Mouse (Mus musculus): ENCODE data around the gene Akap6.

The Akap6 gene

DNA sequence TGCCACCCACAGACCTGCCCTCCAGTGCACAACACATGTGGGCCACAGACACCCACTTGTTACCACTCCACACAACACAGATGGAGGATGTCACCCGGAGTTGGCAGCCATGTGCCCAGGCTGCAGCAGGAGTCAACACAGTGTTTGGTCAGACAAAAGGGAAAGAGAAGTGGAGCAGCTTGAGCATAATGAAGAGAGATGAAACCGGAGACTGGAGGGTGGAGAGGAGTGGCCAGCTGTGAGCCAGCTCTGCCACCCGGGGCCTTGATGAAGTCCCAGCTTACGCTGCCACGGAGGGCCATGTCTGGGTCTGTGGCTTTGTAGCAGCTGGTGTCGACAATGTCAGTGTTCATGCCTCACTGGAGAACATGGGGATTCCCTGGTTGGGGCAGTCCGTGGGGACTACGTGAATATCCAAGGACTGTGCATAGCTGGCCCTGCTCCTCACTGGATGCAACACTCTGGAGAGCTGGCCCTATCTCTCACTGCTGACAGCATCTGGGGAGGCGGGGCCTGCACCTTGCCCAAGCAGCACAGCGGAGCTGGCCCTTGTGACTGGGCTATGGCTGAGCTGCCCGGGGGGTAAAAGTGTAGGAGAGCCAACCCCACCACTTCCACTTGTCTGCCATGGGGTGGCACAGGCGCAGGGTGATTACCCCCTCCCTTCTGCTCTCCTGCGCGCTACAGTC, 148.8 kb downstream of the Akap6 start:
- DNase-seq (ENCODE audit: low read depth, low spot score): no peak

DNA sequence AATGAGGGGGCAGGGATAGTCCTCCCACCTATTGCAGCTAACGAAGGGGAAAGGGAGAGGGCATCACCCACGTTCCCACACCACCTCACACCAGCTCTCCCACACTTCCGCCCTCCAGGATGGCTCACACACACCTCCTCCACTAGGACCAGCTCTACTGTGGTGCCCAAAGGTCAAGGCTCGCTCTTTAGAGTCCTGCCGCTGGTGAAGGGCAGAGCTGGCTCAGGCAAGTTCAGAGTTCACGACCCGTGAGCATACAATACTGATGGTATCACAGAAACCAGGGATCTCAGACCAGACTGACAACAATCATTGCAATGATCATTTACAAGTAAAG, 149.3 kb downstream of the Akap6 start:
- DNase-seq (ENCODE audit: low read depth, low spot score): no peak

DNA sequence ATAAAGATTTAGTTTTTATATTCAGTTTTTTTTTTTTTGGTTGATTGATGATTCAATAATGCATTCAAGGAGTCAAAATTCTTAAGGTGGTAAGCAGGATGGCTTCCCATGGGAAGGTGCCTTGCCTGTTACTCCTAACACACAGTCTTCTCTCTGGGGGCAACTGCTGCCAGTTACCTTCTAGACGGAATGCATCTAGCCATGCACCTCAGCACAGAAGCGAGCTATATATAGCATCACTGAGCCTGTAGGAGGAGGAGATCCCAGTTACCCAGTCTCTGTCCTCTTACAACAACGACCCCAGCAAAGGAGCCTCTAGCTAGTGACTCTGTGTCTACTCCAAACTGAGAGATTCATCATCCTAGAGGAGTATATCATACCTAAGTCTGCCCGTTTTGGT, 150.1 kb downstream of the Akap6 start:
- no peak for DNase-seq (ENCODE audit: low read depth, low spot score)

DNA sequence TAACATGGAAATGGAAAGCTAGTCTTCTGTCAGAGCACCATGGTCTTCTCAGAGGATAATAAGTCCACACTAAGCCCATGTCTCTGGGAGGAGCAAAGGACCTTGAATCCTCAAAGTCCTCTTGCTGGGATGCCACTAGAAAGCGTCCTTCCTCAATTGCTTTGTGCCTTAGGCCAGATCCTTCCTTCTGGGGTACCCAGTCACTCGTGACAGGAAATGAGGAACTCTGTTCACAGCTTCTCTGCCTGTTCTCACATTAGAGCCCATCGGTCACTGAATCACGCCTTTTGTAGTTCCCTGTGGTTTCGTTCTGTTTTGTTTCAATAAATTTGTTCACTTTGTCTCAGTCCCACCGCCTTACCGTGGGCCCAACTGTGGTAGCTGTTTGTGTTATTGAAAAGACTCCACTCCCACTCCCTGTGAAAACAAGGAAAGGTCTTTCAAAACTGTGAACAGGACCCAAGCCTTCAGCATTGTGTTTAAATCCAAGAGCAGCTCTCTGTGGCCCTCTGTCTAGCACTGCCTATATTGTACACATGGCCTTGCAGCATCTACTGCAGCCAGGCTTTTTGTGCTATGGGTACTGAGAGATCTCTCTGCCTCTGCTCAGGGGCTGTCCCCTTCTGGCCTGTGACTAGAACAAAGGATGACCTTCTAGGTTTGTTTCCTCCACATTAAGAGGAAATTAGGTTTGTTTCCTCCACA, 151.3 kb downstream of the Akap6 start:
- DNase-seq (ENCODE audit: low read depth, low spot score): no peak

DNA sequence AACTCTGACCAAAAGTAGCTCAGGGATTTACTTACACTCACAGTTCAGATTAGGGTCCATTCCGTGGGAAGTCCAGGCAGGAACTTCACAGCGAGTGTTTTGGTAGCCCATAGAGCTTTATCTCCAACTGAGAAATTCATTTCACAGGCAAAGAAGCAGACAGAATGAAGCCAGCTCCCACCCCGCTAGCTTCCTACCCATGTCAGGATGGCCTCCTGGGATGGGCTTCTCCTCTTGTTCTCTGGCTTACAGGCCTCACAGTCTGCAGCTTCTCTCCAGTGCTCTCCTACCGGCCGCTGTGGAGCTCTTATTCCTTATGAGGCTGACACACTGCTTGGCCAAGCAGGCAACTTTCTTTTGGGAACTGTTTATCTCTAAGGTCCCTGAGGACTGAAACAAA, 152.0 kb downstream of the Akap6 start:
- no peak for DNase-seq (ENCODE audit: low read depth, low spot score)

DNA sequence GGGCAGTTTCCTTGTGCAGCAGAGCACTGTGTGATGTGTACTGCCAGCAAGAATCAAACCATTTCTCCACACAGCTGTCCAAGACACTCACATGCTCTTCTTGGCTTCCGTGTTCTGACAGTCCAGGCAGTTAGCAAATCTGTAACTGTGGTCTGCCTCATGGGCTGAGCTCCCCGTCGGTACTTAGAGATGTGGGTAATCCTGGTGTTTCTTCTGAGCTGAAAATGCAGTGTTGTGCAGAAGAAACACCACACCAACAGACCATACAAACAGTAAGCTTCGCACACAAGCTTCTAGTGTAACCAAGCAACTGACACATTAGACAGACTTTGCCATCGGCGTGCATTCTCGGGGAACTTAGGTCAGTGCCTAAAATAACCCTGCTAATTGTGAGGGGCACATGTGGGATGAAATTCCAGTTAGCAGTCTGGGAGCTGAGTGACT, 155.1 kb downstream of the Akap6 start:
- no peak for DNase-seq (ENCODE audit: low read depth, low spot score)

DNA sequence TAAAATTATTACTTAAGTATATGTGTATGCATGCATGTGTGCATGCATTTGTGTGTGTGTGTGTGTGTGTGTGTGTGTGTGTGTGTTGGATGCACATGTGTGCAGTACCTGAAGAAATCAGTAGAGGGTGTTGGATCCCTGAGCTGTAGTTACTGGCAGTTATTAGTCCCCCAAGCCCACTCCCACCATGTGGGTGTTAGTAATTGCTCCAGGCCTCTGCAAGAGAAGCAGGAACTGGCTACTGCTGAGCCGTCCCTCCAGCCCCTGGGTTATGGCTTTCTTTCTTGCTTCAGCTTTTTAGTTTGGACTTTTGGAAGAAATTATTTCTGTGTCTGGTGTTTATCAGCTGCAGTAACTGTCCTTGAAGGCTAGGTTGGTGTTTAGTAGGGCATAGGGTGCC, 156.9 kb downstream of the Akap6 start:
- DNase-seq (ENCODE audit: low read depth, low spot score): no peak

DNA sequence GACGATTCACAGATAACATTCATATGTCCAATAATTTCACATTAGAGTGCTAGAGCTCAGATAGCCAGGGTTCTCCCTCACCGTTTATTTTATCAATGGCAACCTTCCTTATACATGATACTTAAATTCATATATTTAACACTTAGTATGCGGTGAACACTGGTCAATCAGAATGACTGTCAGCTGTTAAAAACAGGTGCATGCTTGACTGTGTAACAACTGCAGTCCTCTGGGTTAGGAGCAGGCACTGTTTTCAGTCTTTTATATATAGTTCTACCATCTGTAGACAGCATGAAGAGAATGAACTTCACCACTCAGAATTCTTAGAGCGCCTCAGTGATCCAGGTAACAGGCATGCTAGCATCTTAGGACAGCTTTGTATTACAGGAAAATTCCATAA, 158.1 kb downstream of the Akap6 start:
- no peak for DNase-seq (ENCODE audit: low read depth, low spot score)

DNA sequence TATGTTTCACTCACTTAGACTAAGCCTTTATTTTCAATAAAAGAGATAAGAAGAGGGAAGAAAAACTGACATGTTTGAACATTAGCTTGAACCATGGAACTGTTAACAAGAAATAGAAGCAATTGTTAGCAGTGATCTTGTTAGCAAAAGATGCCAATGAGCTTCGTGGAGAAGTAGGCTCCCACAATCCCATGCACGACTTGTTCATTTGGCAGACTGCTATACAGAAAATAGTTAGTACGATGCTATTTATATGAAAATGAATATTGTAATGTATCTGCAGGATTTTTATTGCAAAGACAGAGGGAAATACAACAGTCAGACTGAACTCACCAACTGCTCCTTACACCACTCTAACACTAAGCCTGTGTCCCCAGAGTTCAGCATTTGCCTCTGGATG, 162.7 kb downstream of the Akap6 start:
- DNase-seq (ENCODE audit: low read depth, low spot score): no peak

DNA sequence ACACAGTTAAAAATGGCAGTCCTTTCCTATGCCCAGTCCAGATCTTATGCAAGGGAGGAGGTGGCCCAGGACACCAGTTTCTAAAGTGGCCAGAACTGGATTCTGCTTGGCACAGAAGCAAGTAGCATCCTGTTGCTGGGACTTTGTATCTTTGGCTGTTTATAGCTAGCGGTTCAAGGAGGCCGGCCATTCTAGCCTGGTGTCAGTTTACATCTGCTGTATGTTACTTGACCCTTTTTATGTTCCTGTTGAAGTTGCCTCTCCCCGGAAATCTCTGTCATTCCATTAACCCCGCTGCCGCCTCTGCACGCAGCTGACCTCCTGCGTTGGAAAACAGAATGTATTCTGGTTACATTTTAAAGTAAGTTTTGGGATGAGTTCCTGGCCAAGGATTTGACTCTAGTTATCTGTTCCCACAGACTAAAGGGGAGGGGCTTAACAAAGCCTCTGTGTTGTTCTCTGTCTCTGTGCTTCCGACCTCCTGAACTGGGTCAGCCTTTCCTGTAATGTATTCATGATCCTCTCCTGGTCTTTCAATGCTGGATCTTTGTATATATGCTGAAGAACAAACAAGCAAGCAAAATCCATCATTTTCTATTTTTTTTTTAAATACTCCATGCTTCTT, 168.9 kb downstream of the Akap6 start:
- DNase-seq (ENCODE audit: low read depth, low spot score): no peak

DNA sequence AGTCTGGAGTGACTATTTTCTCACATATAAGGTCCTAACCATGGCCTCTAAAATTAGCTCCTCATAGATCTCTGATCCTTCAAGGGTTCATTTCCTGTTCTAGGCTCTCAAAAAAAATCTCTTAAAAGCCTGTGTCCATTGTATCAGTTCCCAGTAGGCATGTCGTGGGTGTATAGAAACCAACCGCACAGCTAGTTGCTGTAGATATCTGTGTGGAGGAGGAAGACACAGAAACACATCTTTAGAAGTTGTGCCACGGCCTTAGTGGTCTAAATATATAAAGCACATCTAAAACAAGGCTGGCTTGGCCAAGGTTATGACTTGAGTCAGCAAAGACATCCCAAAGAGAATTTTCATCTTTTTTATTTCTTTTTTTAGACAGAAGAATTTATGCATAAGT, 172.4 kb downstream of the Akap6 start:
- DNase-seq (ENCODE audit: low read depth, low spot score): no peak

DNA sequence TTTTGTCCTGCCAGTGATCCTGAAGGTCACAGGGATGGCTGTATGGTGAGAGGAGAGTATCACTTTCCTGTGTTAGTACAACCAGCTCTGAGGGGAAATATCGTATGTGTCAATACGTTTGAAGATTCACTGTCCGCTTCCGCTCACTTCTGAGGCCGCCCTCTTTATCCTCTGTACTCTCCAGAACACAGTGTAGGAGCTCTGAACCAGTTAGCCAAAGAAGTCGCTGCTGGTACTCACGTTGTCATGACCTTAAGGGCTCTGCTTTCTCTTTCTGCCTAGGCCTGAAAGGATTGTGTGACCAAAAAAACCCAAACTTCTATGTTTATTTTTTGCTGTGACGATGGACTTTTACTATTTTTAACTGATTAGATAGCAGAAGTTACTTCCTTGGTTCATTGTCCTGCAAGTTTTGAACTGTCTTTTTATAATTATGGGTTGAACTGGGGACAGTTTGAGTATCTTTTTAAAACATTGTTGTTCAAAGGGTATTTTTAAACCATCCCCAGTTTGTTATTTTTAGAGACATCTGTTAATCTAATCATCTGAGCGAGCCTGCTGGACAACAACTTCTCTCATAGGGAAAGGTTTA, 175.2 kb downstream of the Akap6 start:
- DNase-seq (ENCODE audit: low read depth, low spot score): no peak

DNA sequence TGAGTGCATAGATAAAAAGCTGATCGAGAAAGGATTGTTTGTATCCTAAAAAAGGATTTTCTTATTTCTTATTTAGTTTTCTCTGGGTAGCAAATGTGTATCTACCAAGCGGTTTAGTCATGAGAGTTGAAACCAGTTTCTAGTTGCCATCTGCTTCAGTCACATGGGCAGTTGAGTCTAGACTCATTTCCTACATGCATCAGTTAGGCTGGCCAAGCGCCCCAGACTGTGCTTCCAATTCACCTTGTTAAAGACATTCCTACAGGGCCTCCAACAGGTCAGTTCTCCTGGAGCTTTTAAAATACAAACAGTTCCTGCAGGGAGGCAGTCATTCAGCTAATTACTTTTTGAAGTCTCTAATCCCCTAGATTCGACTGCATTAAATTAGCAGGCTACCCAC, 176.9 kb downstream of the Akap6 start:
- DNase-seq (ENCODE audit: low read depth, low spot score): no peak

DNA sequence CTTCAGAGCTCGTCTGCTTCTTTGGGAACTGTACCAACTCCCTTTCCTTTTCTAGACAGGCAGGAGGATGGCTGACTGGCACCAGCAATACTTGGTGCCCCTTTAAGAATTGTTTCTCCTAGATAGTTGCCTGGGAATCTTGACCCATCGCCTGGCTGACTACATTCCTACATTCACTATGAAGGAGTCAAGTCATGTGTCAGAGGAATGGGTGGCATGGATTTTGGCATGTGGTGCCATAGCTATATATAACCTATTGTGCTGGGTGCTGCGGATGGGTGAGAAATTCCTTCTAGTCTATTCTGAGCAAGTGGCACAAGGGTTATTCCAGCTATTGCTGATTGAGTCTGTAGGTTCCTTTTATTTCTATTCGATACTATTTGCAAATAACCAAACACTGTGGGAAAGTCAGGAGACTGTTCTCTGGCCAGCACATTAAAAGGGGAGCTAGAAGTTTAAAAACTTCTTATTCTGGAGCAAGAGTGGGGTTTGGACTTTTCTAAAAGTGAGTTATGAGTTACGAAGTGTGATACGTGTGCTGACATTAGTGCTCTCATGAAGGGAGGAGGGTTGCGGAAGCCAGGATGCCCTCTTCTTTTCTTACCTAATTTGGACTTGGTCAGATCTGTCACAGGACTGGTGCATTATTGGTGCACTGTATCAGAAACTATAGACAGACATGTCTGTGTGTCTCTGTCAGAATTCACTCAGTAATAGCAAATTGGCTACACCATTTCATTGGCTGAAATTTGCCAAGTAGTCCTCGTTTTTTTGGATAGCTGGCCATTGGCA, 178.0 kb downstream of the Akap6 start:
- no peak for DNase-seq (ENCODE audit: low read depth, low spot score)

DNA sequence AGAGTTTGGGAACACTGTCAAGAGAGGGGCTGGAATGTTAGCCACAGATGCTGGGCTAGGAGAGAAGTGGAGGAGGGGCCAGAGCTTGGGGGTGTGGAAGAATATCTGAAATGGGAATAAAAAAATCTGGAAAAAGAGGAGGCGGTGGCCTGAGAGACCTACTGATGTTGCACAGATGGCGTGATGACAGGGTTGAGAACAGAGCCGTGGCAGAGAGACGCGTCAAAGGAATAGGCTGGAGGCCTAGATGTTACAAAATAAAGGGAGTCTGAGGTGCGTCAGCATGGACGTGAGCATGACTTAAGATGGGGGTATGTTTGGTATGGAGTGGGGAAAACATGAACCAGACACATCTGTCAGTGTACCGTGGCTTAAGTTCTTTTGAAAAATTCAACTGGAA, 180.1 kb downstream of the Akap6 start:
- DNase-seq (ENCODE audit: low read depth, low spot score): no peak

DNA sequence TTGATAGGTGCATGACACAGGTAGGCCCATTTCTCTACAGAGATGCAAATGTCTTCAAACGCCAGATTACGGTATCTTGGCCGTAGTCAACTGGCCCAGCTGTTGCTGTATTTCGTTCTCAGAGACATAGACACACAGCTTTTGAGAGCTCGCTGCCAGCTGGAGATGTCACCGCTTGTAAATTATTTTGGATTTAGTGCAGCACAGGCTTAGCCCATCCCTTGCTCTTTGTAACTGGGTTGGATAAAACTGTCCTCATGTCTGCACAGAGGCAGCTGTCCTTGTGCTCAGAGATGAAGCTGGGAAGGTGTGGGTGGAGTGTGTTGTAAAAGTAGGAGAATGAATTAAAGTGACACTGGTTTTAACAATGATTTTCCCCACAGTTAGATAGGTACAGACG, 193.3 kb downstream of the Akap6 start:
- DNase-seq (ENCODE audit: low read depth, low spot score): no peak

DNA sequence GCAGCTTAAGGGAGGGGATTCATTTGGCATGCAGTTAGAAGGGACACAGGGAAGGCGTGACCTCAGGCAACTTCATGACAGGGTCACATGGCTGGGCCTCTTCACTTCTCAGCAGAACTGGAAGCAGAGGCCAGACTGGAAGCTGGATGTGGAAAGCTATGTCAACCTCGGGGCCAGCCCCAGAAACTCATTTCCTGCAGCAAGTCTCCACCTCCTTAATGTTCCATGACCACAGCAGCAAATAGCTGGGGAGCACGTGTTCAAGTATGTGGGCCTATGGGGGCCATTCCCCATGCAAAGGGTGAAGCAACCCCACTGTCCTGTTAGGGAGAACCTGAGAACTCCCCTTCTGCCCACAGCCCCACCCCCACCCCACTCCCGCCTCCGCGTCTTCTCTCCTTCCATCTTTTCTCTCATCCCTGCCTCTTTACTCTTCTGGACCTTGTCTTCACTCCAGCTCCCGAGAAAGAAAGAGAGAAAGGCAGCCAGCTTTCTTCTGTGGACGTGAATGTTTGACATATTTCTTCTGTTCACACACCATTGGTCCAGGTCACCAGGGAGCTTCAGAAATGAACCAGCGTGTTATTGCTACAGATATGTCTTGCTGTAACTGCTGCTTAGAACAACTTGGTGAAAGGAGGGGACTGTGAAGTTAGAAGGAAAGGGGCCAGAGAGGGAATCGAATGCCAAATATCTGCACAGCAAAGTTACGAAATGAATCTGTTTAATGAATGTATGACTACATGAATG, 194.6 kb downstream of the Akap6 start:
- DNase-seq (ENCODE audit: low read depth, low spot score): no peak

DNA sequence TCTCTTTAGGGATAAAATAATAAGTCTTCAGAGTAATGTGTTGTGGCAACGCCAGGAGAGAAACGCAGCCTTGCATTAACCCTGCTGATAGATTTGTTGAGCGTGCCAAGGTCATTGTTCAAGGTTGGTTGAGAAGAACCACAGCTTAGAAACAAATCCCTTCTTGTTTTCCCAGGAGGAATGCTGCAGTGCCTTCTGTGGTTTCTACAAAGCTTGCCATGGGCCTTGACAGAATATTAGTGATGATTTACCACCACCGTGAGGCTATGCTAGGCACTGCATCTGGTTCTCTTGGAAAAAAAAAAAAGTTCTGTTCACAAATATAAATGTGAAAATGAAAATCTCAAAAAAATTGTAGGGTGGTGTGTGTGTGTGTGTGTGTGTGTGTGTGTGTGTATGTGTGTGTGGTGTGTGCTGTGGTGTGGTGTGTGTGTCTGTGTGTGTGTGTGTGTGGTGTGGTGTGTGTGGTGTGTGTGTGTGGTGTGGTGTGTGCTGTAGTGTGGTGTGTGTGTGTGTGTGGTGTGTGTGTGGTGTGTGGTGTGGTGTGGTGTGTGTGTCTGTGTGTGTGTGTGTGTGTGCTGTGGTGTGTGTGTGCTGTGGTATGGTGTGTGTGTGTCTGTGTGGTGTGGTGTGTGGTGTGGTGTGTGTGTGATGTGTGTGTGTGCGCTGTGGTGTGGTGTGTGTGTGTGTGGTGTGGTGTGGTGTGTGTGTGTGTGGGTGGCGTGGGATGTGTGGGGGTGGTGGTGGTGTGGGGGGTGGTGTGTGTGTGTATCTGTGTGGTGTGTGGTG, 196.7 kb downstream of the Akap6 start:
- DNase-seq (ENCODE audit: low read depth, low spot score): peak; percentile 56

DNA sequence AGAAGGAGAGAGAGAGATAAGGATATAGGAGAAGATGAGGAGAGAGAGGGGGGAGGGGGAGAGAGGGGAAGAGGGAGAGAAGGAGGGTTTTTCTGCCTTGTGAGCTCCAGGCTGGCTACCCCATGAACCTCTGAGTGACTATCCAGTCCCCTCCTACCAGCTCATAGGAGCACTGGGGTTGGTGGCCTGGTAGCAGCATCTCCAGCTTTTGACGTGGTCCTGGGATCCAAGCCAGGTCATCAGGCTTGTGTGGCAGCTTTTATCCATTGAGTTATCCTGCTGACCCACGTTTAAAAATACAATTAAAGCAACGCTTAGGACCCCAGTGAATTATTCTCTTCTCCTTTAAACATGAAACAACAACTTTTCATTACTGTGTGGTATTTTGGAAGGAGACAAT, 197.6 kb downstream of the Akap6 start:
- DNase-seq (ENCODE audit: low read depth, low spot score): no peak

DNA sequence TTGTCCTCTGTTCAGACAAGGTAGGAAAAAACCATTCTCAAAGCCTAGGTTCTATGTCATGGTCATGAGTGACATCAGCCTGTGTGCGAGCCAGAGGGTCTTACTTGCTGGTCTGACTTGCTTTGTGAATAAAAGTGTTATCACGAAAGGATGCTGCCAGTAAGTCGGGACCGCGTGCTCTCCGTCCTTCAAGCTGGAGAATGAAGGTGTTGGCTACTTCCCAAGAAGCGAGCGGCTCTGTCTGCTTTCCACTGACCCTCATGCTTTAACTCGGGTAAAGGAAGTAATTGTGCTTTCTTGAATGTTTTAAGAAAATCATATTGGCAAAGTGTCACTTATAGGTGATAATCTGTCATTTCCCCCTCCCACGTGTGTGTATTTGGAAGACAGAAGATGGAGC, 198.9 kb downstream of the Akap6 start:
- DNase-seq (ENCODE audit: low read depth, low spot score): no peak

DNA sequence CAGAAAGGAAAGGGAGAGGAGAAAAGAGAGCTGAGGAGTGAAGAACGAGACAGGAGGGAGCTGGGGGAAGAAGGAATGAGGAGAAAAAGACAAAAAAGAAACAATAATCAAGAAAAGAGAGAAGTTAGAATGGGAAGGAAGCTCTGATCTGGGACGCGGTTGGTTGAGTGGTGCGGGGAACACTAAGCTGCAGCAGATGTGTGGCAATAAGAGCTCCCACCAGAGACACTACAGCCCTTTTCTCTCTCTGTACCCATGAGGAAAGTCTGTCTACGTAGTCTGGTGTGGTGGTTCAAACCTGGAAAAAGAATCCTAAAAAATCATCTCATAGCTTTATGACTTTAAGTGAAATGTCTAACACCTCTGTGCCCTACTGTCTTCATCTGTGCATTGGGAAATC, 204.9 kb downstream of the Akap6 start:
- DNase-seq (ENCODE audit: low read depth, low spot score): no peak
